7 mouse cellular contexts compared by ENCODE assay signal in genomic region chr9:109087987-109088386, GRCm38 (mm10). TPM values are rescaled to one million over a fixed set of nuclear protein-coding genes. Genes with fewer than 3 reads are reported as not detected.
DNase-seq lines count a peak whose midpoint lies in the region; ATAC-seq lines count a peak whose summit lies in the region.

No protein-coding gene starts in this region.

- no peak overlapping the region for H3K4me2 ChIP-seq in heart, embryonic 16.5 days (ENCODE audit: low read depth, low read length)
- H3K4me2 ChIP-seq in limb, embryonic 13.5 days (replicated peaks) = no peak overlapping the region

- 14% methylated on average over 5 of the region's 5 CpGs for WGBS in heart, embryonic 16.5 days
- 22% methylated on average over 5 of the region's 5 CpGs for WGBS in limb, embryonic 13.5 days

- peak overlapping the region; percentile 14; the same call in 1 of the 2 replicates for H3K9ac ChIP-seq in heart, embryonic 16.5 days (ENCODE audit: low read length)
- peak overlapping the region; percentile 19 for H3K9ac ChIP-seq in limb, embryonic 13.5 days

- no peak overlapping the region for H3K4me3 ChIP-seq in heart, embryonic 16.5 days (ENCODE audit: low read length)
- no peak overlapping the region for H3K4me3 ChIP-seq in limb, embryonic 13.5 days

- DNase-seq in kidney, adult 18-20 months = peak; percentile 38
- no peak for DNase-seq in kidney, postnatal 25 days
- DNase-seq in ES-CJ7 (ENCODE audit: low read depth, low spot score) = peak; percentile 63
- DNase-seq in brain, adult 2 months (ENCODE audit: low read depth, low spot score) = peak; percentile 67
- no peak for DNase-seq in thymus, postnatal 25 days

- H3K9me3 ChIP-seq in heart, embryonic 16.5 days (replicated peaks; ENCODE audit: control insufficient read depth, low read length) = no peaks in the 10 kb centered on the region
- H3K9me3 ChIP-seq in limb, embryonic 13.5 days = no peaks in the 10 kb centered on the region

- no peaks in the 10 kb centered on the region for H3K27me3 ChIP-seq in heart, embryonic 16.5 days (ENCODE audit: control insufficient read depth, insufficient read depth, low read length)
- H3K27me3 ChIP-seq in limb, embryonic 13.5 days = no peaks in the 10 kb centered on the region

- H3K27ac ChIP-seq in heart, embryonic 16.5 days (ENCODE audit: low read length) = no peak overlapping the region
- H3K27ac ChIP-seq in limb, embryonic 13.5 days = no peak overlapping the region

- peaks cover 6% of the 10 kb centered on the region for H3K4me1 ChIP-seq in heart, embryonic 16.5 days (ENCODE audit: control insufficient read depth, insufficient read depth, low read length)
- H3K4me1 ChIP-seq in limb, embryonic 13.5 days = peaks cover 5% of the 10 kb centered on the region

- ATAC-seq in heart, embryonic 16.5 days (replicated peaks; ENCODE audit: extremely low read depth, insufficient read depth, low FRiP score) = no peak
- peak; percentile 54; the same call in 1 of the 2 replicates for ATAC-seq in limb, embryonic 13.5 days (ENCODE audit: low FRiP score, low read depth)

- H3K36me3 ChIP-seq in heart, embryonic 16.5 days (ENCODE audit: control insufficient read depth, insufficient read depth) = no peaks in the 10 kb centered on the region
- peaks cover 41% of the 10 kb centered on the region for H3K36me3 ChIP-seq in limb, embryonic 13.5 days

RNA-seq across cellular contexts. Expression of gene Tma7, which starts 5.6 kb away (rescaled TPM):
- 414 and 431 TPM in 2 replicates for polyA plus RNA-seq in heart, embryonic 16.5 days (2015; fragmentation: Nextera tagmentation; extraction: Ambion mirVana)
- polyA plus RNA-seq in limb, embryonic 13.5 days (2015; fragmentation: Nextera tagmentation; extraction: Ambion mirVana) = 711 TPM in 2 replicates

RNA-seq across cellular contexts. Expression of gene Ccdc51, which starts 5.7 kb away (rescaled TPM):
- polyA plus RNA-seq in heart, embryonic 16.5 days (2015; fragmentation: Nextera tagmentation; extraction: Ambion mirVana) = 14.7 and 15.9 TPM in 2 replicates
- polyA plus RNA-seq in limb, embryonic 13.5 days (2015; fragmentation: Nextera tagmentation; extraction: Ambion mirVana) = 13.4 and 14.2 TPM in 2 replicates

RNA-seq across cellular contexts. Expression of gene Plxnb1, which starts 7.2 kb away (rescaled TPM):
- 7.8 and 8.8 TPM in 2 replicates for polyA plus RNA-seq in heart, embryonic 16.5 days (2015; fragmentation: Nextera tagmentation; extraction: Ambion mirVana)
- polyA plus RNA-seq in limb, embryonic 13.5 days (2015; fragmentation: Nextera tagmentation; extraction: Ambion mirVana) = 13.0 and 13.4 TPM in 2 replicates

RNA-seq across cellular contexts. Expression of gene Atrip, which starts 14.1 kb away (rescaled TPM):
- polyA plus RNA-seq in heart, embryonic 16.5 days (2015; fragmentation: Nextera tagmentation; extraction: Ambion mirVana) = 15.6 and 17.3 TPM in 2 replicates
- polyA plus RNA-seq in limb, embryonic 13.5 days (2015; fragmentation: Nextera tagmentation; extraction: Ambion mirVana) = 29.0 and 31.1 TPM in 2 replicates

RNA-seq across cellular contexts. Expression of gene Trex1, which starts 28.5 kb away (rescaled TPM):
- 12.5 and 14.5 TPM in 2 replicates for polyA plus RNA-seq in heart, embryonic 16.5 days (2015; fragmentation: Nextera tagmentation; extraction: Ambion mirVana)
- 9.0 and 11.8 TPM in 2 replicates for polyA plus RNA-seq in limb, embryonic 13.5 days (2015; fragmentation: Nextera tagmentation; extraction: Ambion mirVana)

Comparison
In these comparisons a context has a peak if more than half of its experiments do, and no peak if none do; other contexts are left out.
1. DNase-seq: peak in kidney, adult 18-20 months (single experiment), ES-CJ7 (single experiment) and brain, adult 2 months (single experiment); none in kidney, postnatal 25 days (0 of 2) and thymus, postnatal 25 days (single experiment).